Mouse (Mus musculus): ENCODE results near the gene Gucd1. TPM values are rescaled to one million over a fixed set of nuclear protein-coding genes. Genes with fewer than 3 reads are reported as not detected.
"Not testable (repeated sequence)": the region's sequence is repeated elsewhere in the genome, so short reads cannot be mapped to it uniquely, and the experiment has no call there.

The Gucd1 gene
- total RNA-seq, 2 experiments from 2014 or later, result 17.4 to 20.0 TPM

DNA sequence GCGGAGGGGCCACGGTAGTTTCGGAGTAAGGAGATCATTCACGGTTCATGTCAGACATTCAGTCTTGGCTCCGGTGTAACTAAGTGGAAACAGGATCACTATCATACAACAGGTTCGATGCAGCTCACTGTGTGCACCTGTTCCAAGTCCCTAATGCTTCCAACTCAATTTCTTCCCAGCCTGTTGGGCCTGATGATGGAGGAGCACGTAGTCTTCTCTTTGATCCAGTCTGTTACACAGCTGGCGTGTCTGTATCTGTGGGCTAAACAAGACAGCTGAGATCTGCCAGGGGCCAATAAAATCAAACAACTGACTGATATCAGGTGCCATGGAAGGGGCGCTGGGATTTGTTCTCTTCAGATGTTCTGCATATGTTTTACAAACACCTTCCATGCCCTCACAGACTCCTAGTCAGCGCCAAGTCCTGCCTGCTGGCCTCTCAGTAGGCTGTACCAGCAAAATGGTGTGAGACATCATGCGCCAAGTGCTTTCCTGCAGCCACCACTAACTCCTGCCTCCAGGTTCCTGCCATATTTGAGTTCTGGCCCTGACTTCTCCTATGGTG lies 34.8 kb downstream of the Gucd1 start:
- intact Hi-C loops (cut with DNase I), result no loop called here

GRCm38 (mm10) chr10:75482271-75482670 lies 35.5 kb downstream of the Gucd1 start:
- intact Hi-C loops (cut with DNase I), result no loop called here

More for the DNA sequence above, 34.8 kb downstream of the Gucd1 start:
- no peak for DNase-seq (ENCODE audit: low spot score in 2 of 2)

DNA sequence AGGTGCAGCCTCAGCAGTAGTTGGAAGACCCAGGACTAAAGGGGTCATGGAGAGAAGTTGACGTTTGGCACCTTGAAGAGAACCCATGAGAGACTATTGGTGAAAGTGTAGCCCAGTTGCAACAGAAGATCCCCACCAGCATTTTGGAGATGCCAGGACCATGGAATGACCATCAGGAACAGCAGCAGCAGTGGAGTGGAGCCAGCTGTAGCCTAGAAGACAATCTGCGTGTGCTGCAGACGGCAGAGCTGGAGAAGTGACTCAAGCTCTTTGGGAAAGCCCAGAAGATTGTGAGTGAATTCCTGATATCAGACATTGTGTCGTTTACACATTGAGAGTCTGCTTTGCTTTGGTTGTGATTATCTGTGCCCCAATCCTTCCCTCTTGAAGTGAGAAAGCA lies 36.1 kb downstream of the Gucd1 start:
- intact Hi-C loops (cut with DNase I), result no loop called here
- DNase-seq (ENCODE audit: low spot score in 2 of 2), result no peak

More at GRCm38 (mm10) chr10:75482271-75482670, 35.5 kb downstream of the Gucd1 start:
- no peak for DNase-seq (ENCODE audit: low spot score in 2 of 2)

GRCm38 (mm10) chr10:75479955-75480354 lies 37.8 kb downstream of the Gucd1 start:
- no peak for DNase-seq (ENCODE audit: low spot score in 2 of 2)
- intact Hi-C loops (cut with DNase I), result no loop called here

GRCm38 (mm10) chr10:75477034-75477433 lies 40.7 kb downstream of the Gucd1 start:
- intact Hi-C loops (cut with DNase I), result no loop called here

GRCm38 (mm10) chr10:75475139-75475850 lies 42.5 kb downstream of the Gucd1 start:
- intact Hi-C loops (cut with DNase I); DNase-seq (ENCODE audit: low spot score in 2 of 2): not testable (repeated sequence)

More at GRCm38 (mm10) chr10:75477034-75477433, 40.7 kb downstream of the Gucd1 start:
- DNase-seq (ENCODE audit: low spot score in 2 of 2), result no peak

GRCm38 (mm10) chr10:75474571-75474970 lies 43.2 kb downstream of the Gucd1 start:
- DNase-seq (ENCODE audit: low spot score in 2 of 2), result no peak
- intact Hi-C loops (cut with DNase I), result no loop called here

DNA sequence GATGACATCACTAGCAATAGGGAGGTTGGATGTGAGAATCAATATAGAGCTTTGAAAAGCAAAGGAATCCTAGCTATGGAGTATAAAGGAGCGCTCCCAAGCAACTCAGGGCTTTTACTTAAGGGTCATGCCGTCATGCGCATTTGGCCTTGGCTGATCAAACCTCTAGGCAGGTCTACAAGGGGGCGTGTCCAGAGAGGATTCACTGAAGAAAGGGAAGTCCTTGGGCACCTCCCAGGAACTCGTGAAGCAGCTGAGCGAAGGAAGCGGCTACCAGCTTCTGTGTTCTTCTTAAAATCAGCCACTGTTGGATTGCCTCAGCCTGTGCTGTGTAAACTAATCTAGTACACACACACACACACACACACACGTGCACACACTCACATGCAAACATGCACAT lies 44.4 kb downstream of the Gucd1 start:
- DNase-seq (ENCODE audit: low spot score in 2 of 2), result no peak
- intact Hi-C loops (cut with DNase I), result no loop called here

DNA sequence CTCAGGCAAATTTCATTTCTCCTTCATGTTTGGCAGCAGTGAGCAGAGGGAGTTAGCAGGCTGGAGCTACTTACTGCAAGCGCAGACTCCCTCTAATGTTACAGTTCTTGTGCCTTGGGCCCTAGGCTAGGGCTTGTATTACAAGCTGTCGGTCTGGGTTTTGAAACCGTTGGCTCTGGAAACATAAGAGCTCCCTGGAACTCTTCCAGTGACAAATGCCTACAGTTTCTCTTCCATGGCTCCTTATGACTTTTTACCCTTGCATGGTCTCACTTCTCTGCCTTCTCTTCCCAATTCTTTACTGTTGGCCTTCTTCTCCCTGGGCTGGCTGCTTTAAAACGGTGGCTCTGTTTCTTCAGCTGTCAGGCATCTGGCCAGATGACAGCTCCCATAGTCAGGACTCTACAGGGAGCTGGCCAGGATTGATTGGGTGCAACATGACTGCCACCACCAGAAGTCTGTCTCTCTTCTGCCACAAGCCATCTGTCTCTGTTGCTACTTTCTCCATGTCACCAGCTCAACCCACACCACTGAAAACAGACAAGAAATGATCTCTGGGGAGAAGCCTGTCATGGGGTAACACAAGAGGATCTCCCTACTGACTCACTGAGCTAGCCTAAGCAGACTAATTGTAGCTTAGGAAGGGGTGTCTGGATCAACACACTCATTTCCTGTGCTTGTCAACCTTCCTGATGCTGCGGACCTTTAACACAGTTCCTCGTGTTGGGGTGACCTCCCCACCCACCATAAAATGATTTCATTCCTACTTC lies 51.8 kb downstream of the Gucd1 start:
- peak in 1 of 2 experiments; percentile 51 for DNase-seq (ENCODE audit: low spot score in 2 of 2)
- intact Hi-C loops (cut with DNase I), result no loop called here

GRCm38 (mm10) chr10:75462728-75463127 lies 55.0 kb downstream of the Gucd1 start:
- intact Hi-C loops (cut with DNase I), result no loop called here
- no peak for DNase-seq (ENCODE audit: low spot score in 2 of 2)

- DNase-seq (ENCODE audit: low spot score in 2 of 2), result no peak
- intact Hi-C loops (cut with DNase I), result no loop called here
Measured at GRCm38 (mm10) chr10:75458329-75458728, 59.4 kb downstream of the Gucd1 start.

- DNase-seq (ENCODE audit: low spot score in 2 of 2), result no peak
- intact Hi-C loops (cut with DNase I), result no loop called here
Measured at GRCm38 (mm10) chr10:75457852-75458251, 59.9 kb downstream of the Gucd1 start.

- DNase-seq (ENCODE audit: low spot score in 2 of 2); intact Hi-C loops (cut with DNase I): not testable (repeated sequence)
Measured at GRCm38 (mm10) chr10:75456061-75456831, 61.5 kb downstream of the Gucd1 start.

- intact Hi-C loops (cut with DNase I), result no loop called here
- no peak for DNase-seq (ENCODE audit: low spot score in 2 of 2)
Measured at GRCm38 (mm10) chr10:75451036-75451786, 66.6 kb downstream of the Gucd1 start.

- intact Hi-C loops (cut with DNase I), result no loop called here
- no peak for DNase-seq (ENCODE audit: low spot score in 2 of 2)
Measured at GRCm38 (mm10) chr10:75450331-75450730, 67.4 kb downstream of the Gucd1 start.

- intact Hi-C loops (cut with DNase I), result no loop called here
- DNase-seq (ENCODE audit: low spot score in 2 of 2), result no peak
Measured at GRCm38 (mm10) chr10:75448806-75449420, 68.9 kb downstream of the Gucd1 start.

- no peak for DNase-seq (ENCODE audit: low spot score in 2 of 2)
- intact Hi-C loops (cut with DNase I), result no loop called here
Measured at GRCm38 (mm10) chr10:75447489-75447888, 70.3 kb downstream of the Gucd1 start.

DNA sequence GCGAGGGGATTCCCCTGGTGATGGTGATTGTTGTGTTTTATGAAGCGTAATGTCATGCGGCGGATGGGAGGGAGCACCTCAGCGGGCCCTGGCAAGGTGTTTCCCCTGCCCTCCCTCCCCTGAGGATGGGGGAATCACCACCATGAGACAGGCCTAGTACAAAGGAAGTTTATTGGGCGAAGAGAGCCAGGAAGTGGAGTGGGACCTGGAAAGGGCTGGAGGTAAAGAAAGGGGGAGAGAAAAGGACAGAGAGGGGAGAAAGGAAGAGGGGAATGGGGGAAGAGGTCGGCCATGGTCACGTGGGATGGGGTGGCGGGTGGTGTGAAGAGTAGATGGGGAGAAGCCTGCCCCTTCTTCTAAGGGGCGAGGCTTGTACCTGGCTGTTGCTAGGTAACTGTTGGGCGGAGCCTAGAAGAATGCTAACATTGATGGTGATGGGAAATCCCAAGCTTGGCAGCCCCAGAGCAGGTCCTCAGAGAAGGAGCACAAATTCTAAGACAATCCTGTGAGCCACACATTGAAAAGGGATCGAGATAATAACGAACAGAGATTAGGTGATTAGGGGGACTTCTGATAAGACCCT lies 71.2 kb downstream of the Gucd1 start:
- intact Hi-C loops (cut with DNase I), result no loop called here

More for the DNA sequence above, 71.2 kb downstream of the Gucd1 start:
- DNase-seq (ENCODE audit: low spot score in 2 of 2), result no peak

Data from left cerebral cortex, postnatal 25 days (tissue).